Mouse (Mus musculus): ENCODE measurements around the gene Eci1. TPM values are rescaled to one million over a fixed set of nuclear protein-coding genes. Genes with fewer than 3 reads are reported as not detected.

Eci1 gene
- total RNA-seq, 2 experiments from 2014 or later = 16.8 TPM; not detected in 1

- ATAC-seq (replicated peaks; ENCODE audit: low FRiP score, poor library complexity, severe bottlenecking) = no peak
Measured at GRCm38 (mm10) chr17:24469336-24469909, 43.0 kb downstream of the Eci1 start.

- peak; percentile 93 for ATAC-seq (replicated peaks; ENCODE audit: low FRiP score, poor library complexity, severe bottlenecking)
Measured at GRCm38 (mm10) chr17:24469910-24470602, 43.6 kb downstream of the Eci1 start, which contains the start of the genes E4f1 and Pgp. Gene E4f1, minus strand, starts transcription at chr17:24470313. Gene Pgp, plus strand, starts transcription at chr17:24470392.

- peak; percentile 11; the same call in 1 of the 2 replicates for ATAC-seq (replicated peaks; ENCODE audit: low FRiP score, poor library complexity, severe bottlenecking)
Measured at GRCm38 (mm10) chr17:24470701-24471527, 44.5 kb downstream of the Eci1 start.

- no peak for ATAC-seq (replicated peaks; ENCODE audit: low FRiP score, poor library complexity, severe bottlenecking)
Measured at GRCm38 (mm10) chr17:24472512-24472911, 46.1 kb downstream of the Eci1 start.

GRCm38 (mm10) chr17:24473612-24474275, 47.3 kb downstream of the Eci1 start, which contains the start of gene Bricd5:
Gene Bricd5, plus strand, starts transcription at chr17:24473884.
- no peak for ATAC-seq (replicated peaks; ENCODE audit: low FRiP score, poor library complexity, severe bottlenecking)

GRCm38 (mm10) chr17:24474557-24474956, 48.1 kb downstream of the Eci1 start:
- ATAC-seq (replicated peaks; ENCODE audit: low FRiP score, poor library complexity, severe bottlenecking) = no peak

GRCm38 (mm10) chr17:24475586-24475985, 49.1 kb downstream of the Eci1 start:
- no peak for ATAC-seq (replicated peaks; ENCODE audit: low FRiP score, poor library complexity, severe bottlenecking)

- no peak for ATAC-seq (replicated peaks; ENCODE audit: low FRiP score, poor library complexity, severe bottlenecking)
Measured at GRCm38 (mm10) chr17:24476022-24476776, 49.8 kb downstream of the Eci1 start.

GRCm38 (mm10) chr17:24477053-24477984, 50.9 kb downstream of the Eci1 start:
- ATAC-seq (replicated peaks; ENCODE audit: low FRiP score, poor library complexity, severe bottlenecking) = no peak

- ATAC-seq (replicated peaks; ENCODE audit: low FRiP score, poor library complexity, severe bottlenecking) = no peak; the same call in 1 of the 2 replicates
Measured at GRCm38 (mm10) chr17:24477985-24478600, 51.7 kb downstream of the Eci1 start.

GRCm38 (mm10) chr17:24478663-24479380, 52.4 kb downstream of the Eci1 start, which contains the start of gene Mlst8:
Gene Mlst8, minus strand, starts transcription at chr17:24479078.
- ATAC-seq (replicated peaks; ENCODE audit: low FRiP score, poor library complexity, severe bottlenecking) = peak; percentile 91

- no peak for ATAC-seq (replicated peaks; ENCODE audit: low FRiP score, poor library complexity, severe bottlenecking)
Measured at GRCm38 (mm10) chr17:24479431-24479830, 53.0 kb downstream of the Eci1 start.

GRCm38 (mm10) chr17:24480201-24480826, 53.9 kb downstream of the Eci1 start:
- ATAC-seq (replicated peaks; ENCODE audit: low FRiP score, poor library complexity, severe bottlenecking) = no peak

GRCm38 (mm10) chr17:24481027-24481815, 54.8 kb downstream of the Eci1 start:
- no peak for ATAC-seq (replicated peaks; ENCODE audit: low FRiP score, poor library complexity, severe bottlenecking)

- no peak for ATAC-seq (replicated peaks; ENCODE audit: low FRiP score, poor library complexity, severe bottlenecking)
Measured at GRCm38 (mm10) chr17:24483495-24483894, 57.1 kb downstream of the Eci1 start.
